Mouse (Mus musculus) forebrain, embryonic 12.5 days (tissue): ENCODE measurements around the gene Slc7a15. TPM values are rescaled to one million over a fixed set of nuclear protein-coding genes. Genes with fewer than 3 reads are reported as not detected.

Experiments used
- ATAC-seq: fragments of 200-750 bp; cut with Nextera tagmentation; 2 replicates; pipeline ENCODE4 v1.8.0; 2017; ENCODE audit warnings: moderate TSS enrichment; ENCODE audit not compliant: low FRiP score
- H3K27ac ChIP-seq: fragments of 300-500 bp; sonication (generic); 2 replicates; pipeline ENCODE4 v1.5.1; 2016; ENCODE audit warnings: mild to moderate bottlenecking
- H3K27me3 ChIP-seq: fragments of 300-500 bp; sonication (generic); 2 replicates; pipeline ENCODE4 v1.6.1; 2016; ENCODE audit warnings: mild to moderate bottlenecking
- H3K36me3 ChIP-seq: fragments of 300-500 bp; sonication (generic); replicated peaks from 2 replicates; pipeline ENCODE4 v1.6.1; 2016; ENCODE audit warnings: mild to moderate bottlenecking
- H3K4me1 ChIP-seq: fragments of 300-500 bp; sonication (generic); 2 replicates; pipeline ENCODE4 v1.6.1; 2016
- H3K4me2 ChIP-seq: fragments of 300-500 bp; sonication (generic); 2 replicates; pipeline ENCODE4 v1.6.1; 2016; ENCODE audit warnings: mild to moderate bottlenecking, moderate library complexity
- H3K4me3 ChIP-seq: fragments of 300-500 bp; sonication (generic); replicated peaks from 2 replicates; pipeline ENCODE4 v1.5.1; 2016; ENCODE audit warnings: mild to moderate bottlenecking
- H3K9ac ChIP-seq: fragments of 300-500 bp; sonication (generic); 2 replicates; pipeline ENCODE4 v1.6.1; 2016; ENCODE audit warnings: mild to moderate bottlenecking
- H3K9me3 ChIP-seq: fragments of 300-500 bp; sonication (generic); 2 replicates; pipeline ENCODE4 v1.6.1; 2016
- WGBS: fragments of 180-500 bp; shearing (Covaris S2); methylation state at CpG from one replicate; pipeline ENCODE4 v1.1.7; 2016; 5-methylcytosine and 5-hydroxymethylcytosine counted together
- polyA plus RNA-seq: library from polyadenylated mRNA; unstranded; fragments of >200 nt; fragmentation: Nextera tagmentation; extraction: Ambion mirVana; gene quantifications from 2 replicates; pipeline ENCODE4 v1.2.1, GENCODE M21; 2016

Gene Slc7a15
- polyA plus RNA-seq, 1 experiment from 2014 or later = not detected

DNA sequence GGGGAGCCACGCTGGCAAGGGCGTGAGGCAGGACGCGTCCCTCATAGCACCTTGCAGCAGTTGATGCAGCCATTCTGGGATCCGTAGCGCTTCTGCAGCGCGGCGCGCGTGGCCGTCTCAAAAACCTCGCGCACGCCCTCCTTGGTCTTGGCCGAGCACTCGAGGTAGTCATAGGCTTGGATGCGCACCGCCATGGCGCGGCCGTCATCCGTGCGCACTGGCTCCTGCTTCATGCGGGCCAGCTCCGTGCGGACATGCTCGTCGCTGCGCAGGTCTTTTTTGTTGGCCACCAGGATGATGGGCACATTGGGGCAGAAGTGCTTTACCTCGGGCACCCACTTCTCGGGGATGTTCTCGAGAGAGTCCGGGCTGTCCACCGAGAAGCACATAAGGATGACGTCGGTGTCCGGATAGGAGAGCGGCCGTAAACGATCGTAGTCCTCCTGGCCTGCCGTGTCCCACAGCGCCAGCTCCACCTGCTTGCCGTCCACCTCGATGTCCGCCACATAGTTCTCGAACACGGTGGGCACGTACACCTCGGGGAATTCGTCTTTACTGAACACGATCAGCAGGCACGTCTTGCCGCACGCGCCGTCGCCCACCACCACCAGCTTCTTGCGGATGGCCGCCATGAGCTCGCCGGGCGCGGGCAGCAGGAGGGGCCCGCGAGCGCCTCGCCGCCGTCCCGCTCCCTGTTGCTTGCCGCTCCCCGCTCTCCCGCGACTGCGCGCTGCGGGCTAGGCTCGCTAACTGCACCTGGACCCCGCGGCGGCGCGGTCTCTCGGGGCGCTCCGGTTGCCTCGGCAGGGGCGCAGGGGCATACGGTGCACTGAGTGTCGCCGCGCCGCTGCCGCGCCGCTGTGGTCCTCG lies 99.6 kb downstream of the Slc7a15 start:
- Histone ChIP-seq H3K9me3 (no peaks in the 10 kb centered on the region), H3K4me2 (peak overlapping the region; percentile 93), H3K36me3 (no peaks in the 10 kb centered on the region), H3K9ac (peak overlapping the region; percentile 96), H3K27ac (peak overlapping the region; percentile 100), H3K27me3 (no peaks in the 10 kb centered on the region), H3K4me3 (peak overlapping the region; percentile 82), H3K4me1 (peaks cover 42% of the 10 kb centered on the region)
- WGBS = under 1% methylated on average over 96 of the region's 99 CpGs
- peak; percentile 28 for ATAC-seq

DNA sequence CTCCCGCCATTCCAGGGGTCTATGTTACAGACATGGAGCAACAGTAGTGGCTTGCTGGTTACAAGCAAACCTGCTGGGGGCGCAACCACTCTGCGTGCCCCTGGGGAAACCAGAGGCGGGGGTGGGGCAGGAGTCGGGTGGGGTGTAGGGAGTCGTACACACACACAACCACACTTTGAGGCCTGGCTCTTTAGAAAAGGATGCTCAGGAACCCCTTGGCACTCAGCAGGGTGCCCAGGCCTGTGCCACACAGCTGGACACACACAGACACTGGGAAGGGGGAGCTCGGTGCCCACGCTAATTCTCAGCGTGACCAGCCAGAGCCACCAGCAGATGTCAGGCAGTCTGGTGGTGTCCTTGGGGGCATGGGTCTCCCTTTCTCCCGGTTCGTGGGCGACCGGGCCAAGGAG lies 100.3 kb downstream of the Slc7a15 start:
- peak overlapping the region; percentile 96 for H3K9ac ChIP-seq
- H3K36me3 ChIP-seq = no peaks in the 10 kb centered on the region
- no peaks in the 10 kb centered on the region for H3K9me3 ChIP-seq
- H3K4me2 ChIP-seq = peak overlapping the region; percentile 93
- peaks cover 42% of the 10 kb centered on the region for H3K4me1 ChIP-seq
- H3K27ac ChIP-seq = peak overlapping the region; percentile 100
- peak overlapping the region; percentile 82 for H3K4me3 ChIP-seq
- WGBS = 1% methylated on average over 13 of the region's 13 CpGs
- no peaks in the 10 kb centered on the region for H3K27me3 ChIP-seq
- peak; percentile 4; the same call in 1 of the 2 replicates for ATAC-seq

DNA sequence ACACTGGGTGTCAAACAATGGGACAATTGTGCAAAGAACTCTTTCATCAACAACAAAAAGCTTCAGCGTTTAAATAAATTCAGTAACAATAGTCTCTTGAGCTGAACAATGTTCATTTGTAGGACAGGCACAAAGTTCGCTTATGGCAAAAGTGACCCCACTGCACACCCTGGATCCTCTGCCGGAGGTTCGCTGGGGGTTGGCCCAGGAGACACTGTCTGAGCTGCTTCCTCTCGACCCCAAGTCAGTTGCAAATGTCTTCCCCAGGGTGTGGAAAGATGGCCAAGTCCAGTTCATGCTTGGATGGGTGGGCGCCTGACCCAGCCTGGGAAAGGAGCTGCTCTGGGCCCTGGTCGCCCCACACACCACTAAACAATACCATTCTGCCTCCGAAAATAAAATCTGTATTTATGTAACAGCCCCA lies 100.7 kb downstream of the Slc7a15 start:
- ATAC-seq = no peak
- WGBS = 7% methylated on average over 8 of the region's 8 CpGs
- peak overlapping the region; percentile 100 for H3K27ac ChIP-seq

DNA sequence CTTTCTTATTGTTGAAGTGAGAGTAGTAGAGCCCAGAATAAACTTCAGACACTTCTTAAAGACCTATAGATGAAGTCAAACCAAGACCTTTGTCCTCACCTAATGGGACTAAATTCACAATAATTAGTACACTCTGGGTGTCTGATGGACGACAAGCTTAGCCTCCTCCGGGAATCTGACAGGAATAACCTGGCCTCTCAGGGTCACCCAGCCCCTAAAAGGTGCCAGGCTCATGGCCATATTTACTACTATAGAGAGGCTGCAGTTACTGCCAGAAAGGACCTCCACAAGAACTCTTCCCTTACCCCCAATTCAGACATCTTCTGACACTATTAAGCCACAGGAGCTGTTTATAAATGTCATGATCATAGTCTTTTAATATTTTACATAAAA lies 101.6 kb downstream of the Slc7a15 start:
- Histone ChIP-seq H3K27ac (no peak overlapping the region), H3K4me2 (peak overlapping the region; percentile 93), H3K36me3 (no peaks in the 10 kb centered on the region), H3K9ac (no peak overlapping the region), H3K27me3 (no peaks in the 10 kb centered on the region), H3K4me1 (peaks cover 42% of the 10 kb centered on the region), H3K4me3 (peak overlapping the region; percentile 82; the same call in 1 of the 2 replicates), H3K9me3 (no peaks in the 10 kb centered on the region)
- ATAC-seq = no peak
- 23% methylated on average over 2 of the region's 2 CpGs for WGBS

More for the DNA sequence above, 100.7 kb downstream of the Slc7a15 start:
- Histone ChIP-seq H3K9me3 (no peaks in the 10 kb centered on the region), H3K36me3 (no peaks in the 10 kb centered on the region), H3K27me3 (no peaks in the 10 kb centered on the region), H3K4me3 (peak overlapping the region; percentile 82), H3K9ac (peak overlapping the region; percentile 96), H3K4me1 (peaks cover 42% of the 10 kb centered on the region), H3K4me2 (peak overlapping the region; percentile 93)

DNA sequence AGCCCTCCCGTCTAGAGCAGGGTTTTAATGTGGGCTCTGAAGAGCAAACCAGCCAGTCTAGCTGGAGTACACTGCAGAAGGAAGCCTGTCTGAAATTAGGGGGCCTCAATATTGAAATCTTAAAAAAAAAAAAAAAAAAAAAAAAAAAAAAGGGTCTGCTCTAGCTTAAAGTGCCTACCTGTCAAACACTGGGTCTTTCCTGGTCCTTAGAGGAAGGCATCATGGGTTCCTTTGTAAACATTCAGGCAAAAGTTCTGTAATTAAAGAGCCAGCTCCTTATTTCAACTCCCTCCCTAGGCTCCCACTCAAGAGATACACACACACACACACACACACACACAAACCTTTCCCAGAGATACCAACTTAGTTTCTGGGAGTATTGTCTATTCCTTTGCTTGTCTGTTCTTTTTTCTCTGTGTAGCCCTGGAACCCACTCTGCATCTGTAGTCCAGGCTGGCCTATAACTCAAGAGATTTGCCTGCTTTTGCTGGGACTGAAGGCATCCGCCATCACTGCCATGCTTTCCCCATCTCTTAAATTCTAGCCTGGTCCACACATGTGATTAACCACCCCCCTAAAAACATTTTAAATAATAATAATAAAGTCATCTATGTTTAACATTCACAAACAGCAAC lies 102.1 kb downstream of the Slc7a15 start:
- 0 out of 2 replicates have a peak overlapping the region, but pooled peaks have one; percentile 27 for H3K27ac ChIP-seq
- H3K4me2 ChIP-seq = peak overlapping the region; percentile 93
- no peaks in the 10 kb centered on the region for H3K27me3 ChIP-seq
- WGBS = 39% methylated on average over 2 of the region's 2 CpGs
- no peaks in the 10 kb centered on the region for H3K9me3 ChIP-seq
- ATAC-seq = no peak
- H3K4me3 ChIP-seq = peak overlapping the region; percentile 16; the same call in 1 of the 2 replicates
- H3K4me1 ChIP-seq = peaks cover 42% of the 10 kb centered on the region
- H3K36me3 ChIP-seq = no peaks in the 10 kb centered on the region
- peak overlapping the region; percentile 26; the same call in 1 of the 2 replicates for H3K9ac ChIP-seq

DNA sequence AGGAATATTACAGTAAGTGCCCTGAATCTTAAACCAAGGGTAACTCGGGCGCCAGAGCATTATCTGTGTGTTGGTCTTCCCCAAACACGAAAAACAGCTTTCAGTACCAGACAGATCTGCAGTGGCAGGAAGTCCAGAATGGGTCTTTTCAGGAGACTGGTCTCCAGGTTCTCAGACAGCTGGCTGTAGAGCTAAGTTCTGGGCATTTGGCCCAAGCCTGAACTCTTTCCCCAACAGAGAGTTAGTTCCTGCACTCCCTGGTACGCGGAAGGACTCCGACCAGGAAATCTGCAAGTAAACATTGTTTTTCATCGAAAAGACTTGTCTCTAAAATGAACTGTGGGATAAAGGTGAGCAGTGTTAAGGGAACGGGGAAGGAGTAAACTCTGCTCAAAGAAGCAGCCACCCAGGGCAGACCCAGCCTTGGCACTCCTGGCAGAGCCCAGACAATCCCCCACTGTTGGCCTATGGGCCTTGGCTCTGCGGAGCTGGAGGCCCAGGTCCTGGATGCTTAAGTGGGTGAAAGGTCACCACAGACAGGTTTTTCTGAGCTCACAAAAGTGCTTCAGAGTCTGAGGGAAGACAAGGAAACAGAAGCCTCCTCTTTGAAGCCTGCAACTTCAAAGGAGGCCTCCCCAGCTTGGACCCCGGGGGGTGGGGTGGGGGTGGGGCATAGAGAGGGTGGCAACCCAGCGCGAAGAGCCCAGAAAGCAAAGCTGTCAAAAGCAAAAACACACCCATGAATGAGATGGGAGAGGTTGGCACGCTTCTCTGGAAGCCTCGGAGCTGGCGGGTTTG lies 102.8 kb downstream of the Slc7a15 start:
- no peak for ATAC-seq
- H3K9ac ChIP-seq = peak overlapping the region; percentile 26; the same call in 1 of the 2 replicates
- peak overlapping the region; percentile 27; the same call in 1 of the 2 replicates for H3K27ac ChIP-seq
- H3K27me3 ChIP-seq = no peaks in the 10 kb centered on the region
- peaks cover 39% of the 10 kb centered on the region for H3K4me1 ChIP-seq
- H3K9me3 ChIP-seq = no peaks in the 10 kb centered on the region
- no peak overlapping the region; the same call in 1 of the 2 replicates for H3K4me3 ChIP-seq
- no peaks in the 10 kb centered on the region for H3K36me3 ChIP-seq
- WGBS = 35% methylated on average over 15 of the region's 15 CpGs
- H3K4me2 ChIP-seq = peak overlapping the region; percentile 27

DNA sequence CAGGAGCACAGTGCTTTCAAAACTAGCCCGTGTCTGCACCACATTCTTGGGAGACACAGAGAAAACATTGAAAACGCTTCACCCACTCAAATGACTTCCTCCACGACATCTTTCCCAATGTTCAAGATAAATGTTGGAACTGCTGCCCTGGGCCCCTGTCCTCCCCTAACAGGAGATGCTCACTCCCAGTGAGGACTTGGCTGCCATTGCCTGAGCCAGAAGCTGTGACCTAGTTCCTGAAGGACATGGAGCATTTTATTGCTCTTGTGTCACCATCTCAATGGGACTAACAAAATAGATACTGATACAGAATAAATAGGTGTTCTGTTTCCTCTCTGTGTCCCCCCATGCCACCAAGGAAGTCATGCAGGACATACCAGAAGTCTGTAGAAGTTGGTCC lies 104.2 kb downstream of the Slc7a15 start:
- no peaks in the 10 kb centered on the region for H3K36me3 ChIP-seq
- H3K9me3 ChIP-seq = no peaks in the 10 kb centered on the region
- no peaks in the 10 kb centered on the region for H3K27me3 ChIP-seq
- peaks cover 31% of the 10 kb centered on the region for H3K4me1 ChIP-seq
- H3K27ac ChIP-seq = no peak overlapping the region
- no peak for ATAC-seq
- 99% methylated on average over 3 of the region's 3 CpGs for WGBS
- no peak overlapping the region for H3K4me3 ChIP-seq
- H3K4me2 ChIP-seq = no peak overlapping the region
- H3K9ac ChIP-seq = no peak overlapping the region

DNA sequence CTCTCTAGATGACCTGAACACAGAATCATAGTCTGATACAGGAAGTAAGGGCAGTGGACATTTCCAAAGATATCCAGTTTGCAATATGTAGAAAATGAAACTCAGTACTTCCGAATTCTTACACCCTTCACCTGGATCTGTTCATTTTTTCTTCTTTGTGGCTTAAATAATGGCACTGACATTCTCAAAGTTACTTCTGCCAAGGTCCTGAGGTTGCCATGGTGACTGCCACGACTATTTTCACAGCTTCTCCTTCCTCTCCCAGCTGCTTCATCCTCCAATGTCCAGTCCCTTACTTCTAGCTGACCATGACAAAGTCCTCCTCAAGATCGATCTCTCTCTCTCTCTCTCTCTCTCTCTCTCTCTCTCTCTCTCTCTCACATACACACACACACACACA lies 105.5 kb downstream of the Slc7a15 start:
- Histone ChIP-seq H3K36me3 (no peaks in the 10 kb centered on the region), H3K27ac (no peak overlapping the region), H3K9me3 (no peaks in the 10 kb centered on the region), H3K4me1 (peaks cover 33% of the 10 kb centered on the region), H3K4me2 (no peak overlapping the region), H3K4me3 (no peak overlapping the region), H3K27me3 (no peaks in the 10 kb centered on the region), H3K9ac (no peak overlapping the region)
- 64% methylated on average over 3 of the region's 3 CpGs for WGBS
- ATAC-seq = no peak

DNA sequence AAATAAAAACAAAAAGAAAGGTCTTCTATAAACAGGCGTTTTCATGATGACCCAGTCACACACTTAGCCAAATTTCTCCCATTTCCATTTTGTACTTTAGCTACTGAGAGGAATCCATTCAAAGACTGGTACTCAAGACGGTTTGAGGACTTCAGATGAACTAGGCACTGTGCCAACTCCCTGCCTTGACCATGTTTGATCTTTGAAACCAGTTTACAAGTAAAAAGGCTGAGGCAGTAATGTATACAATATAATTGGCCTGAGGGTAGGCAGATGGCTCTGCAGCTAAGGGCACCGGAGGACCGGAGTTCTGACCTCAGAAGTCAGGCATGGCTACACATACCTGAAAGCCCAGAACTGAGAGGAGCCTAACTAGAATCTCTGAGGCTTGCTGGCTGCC lies 109.8 kb downstream of the Slc7a15 start:
- peaks cover 15% of the 10 kb centered on the region for H3K4me1 ChIP-seq
- H3K4me3 ChIP-seq = no peak overlapping the region
- no peaks in the 10 kb centered on the region for H3K9me3 ChIP-seq
- no peak overlapping the region for H3K4me2 ChIP-seq
- no peak overlapping the region for H3K9ac ChIP-seq
- H3K36me3 ChIP-seq = no peaks in the 10 kb centered on the region
- H3K27ac ChIP-seq = no peak overlapping the region
- 54% methylated on average over 4 of the region's 4 CpGs for WGBS
- ATAC-seq = no peak
- H3K27me3 ChIP-seq = no peaks in the 10 kb centered on the region

DNA sequence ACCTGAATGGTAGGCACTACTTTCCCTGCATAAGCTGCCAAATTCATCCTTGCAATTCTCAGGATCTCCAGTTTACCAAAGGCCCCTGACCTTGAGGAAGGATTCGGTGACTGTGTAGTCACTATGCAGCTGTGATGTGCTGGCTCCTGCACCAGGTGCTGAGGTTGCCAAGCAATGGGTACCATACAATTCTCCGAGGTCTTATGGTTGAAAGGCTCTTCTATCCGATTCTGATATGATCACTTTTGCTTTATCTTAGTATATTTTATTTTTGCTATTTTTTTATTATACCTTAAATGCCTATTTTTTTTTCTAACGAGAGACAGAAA lies 110.2 kb downstream of the Slc7a15 start:
- 92% methylated on average over 4 of the region's 4 CpGs for WGBS
- no peaks in the 10 kb centered on the region for H3K27me3 ChIP-seq

DNA sequence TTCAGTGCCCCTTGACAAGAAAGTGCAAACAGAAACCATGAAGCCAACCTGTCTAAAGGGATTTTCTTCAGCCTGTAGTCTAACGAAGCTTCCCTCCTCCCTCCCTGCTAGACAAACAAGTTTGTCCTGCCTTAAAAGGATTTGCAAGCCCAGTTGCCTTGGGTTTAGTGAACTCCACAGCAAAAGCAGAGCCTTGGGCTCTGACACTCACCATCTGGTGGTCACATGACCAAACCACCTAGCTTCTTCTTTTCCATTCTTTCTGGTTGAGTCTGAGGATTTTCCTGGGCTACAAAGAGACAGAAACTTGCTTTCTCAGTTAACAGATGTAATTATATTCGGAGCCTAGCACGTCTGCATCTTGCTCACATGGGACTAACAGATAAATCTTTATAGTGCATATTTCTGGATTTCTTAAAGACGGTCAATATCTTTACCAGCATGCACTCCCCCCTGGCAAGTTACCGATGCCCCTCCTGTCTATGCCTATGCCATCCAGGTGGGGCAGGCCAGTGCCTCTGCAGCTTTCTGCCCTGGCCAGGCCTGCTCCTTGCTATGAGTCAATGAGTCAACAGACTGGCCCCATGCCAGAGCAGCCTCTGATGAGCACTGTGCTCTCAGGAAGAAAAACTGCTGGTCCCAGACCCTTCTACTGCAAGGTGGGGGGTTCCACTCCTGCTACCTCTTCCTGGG lies 110.8 kb downstream of the Slc7a15 start:
- no peaks in the 10 kb centered on the region for H3K36me3 ChIP-seq
- H3K4me1 ChIP-seq = peaks cover 15% of the 10 kb centered on the region
- H3K4me3 ChIP-seq = no peak overlapping the region
- H3K9ac ChIP-seq = no peak overlapping the region
- WGBS = 75% methylated on average over 5 of the region's 5 CpGs
- no peak overlapping the region for H3K27ac ChIP-seq
- no peak for ATAC-seq
- H3K9me3 ChIP-seq = no peaks in the 10 kb centered on the region
- no peak overlapping the region for H3K4me2 ChIP-seq
- H3K27me3 ChIP-seq = no peaks in the 10 kb centered on the region

More for the DNA sequence above, 110.2 kb downstream of the Slc7a15 start:
- Histone ChIP-seq H3K9ac (no peak overlapping the region), H3K4me3 (no peak overlapping the region), H3K36me3 (no peaks in the 10 kb centered on the region), H3K4me1 (peaks cover 15% of the 10 kb centered on the region), H3K9me3 (no peaks in the 10 kb centered on the region), H3K27ac (no peak overlapping the region), H3K4me2 (no peak overlapping the region)
- ATAC-seq = no peak
